Mouse (Mus musculus) forebrain, postnatal 0 days (tissue): ENCODE results near the gene Trmt44. TPM values are rescaled to one million over a fixed set of nuclear protein-coding genes. Genes with fewer than 3 reads are reported as not detected.

Experiments
- ATAC-seq: fragments of 200-750 bp; cut with Nextera tagmentation; 2 replicates; pipeline ENCODE4 v1.8.0; 2017; ENCODE audit warnings: mild to moderate bottlenecking, moderate library complexity
- DNase-seq: peaks from one replicate; pipeline ENCODE4 v3.0.0-alpha.2; 2015
- H3K27ac ChIP-seq: fragments of 300-500 bp; sonication (generic); 2 replicates; pipeline ENCODE4 v1.5.1; 2014; ENCODE audit warnings: low read depth, mild to moderate bottlenecking, antibody characterized with exemption, low read length, moderate library complexity, mixed read lengths
- H3K27me3 ChIP-seq: fragments of 300-500 bp; sonication (generic); 2 replicates; pipeline ENCODE4 v1.6.1; 2014; ENCODE audit warnings: mild to moderate bottlenecking, low read length, mixed read lengths; ENCODE audit not compliant: insufficient read depth
- H3K36me3 ChIP-seq: fragments of 300-500 bp; sonication (generic); 2 replicates; pipeline ENCODE4 v1.6.1; 2014; ENCODE audit warnings: mild to moderate bottlenecking, moderate library complexity; ENCODE audit not compliant: insufficient read depth
- H3K4me1 ChIP-seq: fragments of 300-500 bp; sonication (generic); 2 replicates; pipeline ENCODE4 v1.6.1; 2014; ENCODE audit warnings: antibody characterized with exemption; ENCODE audit not compliant: insufficient read depth
- H3K4me2 ChIP-seq: fragments of 300-500 bp; sonication (generic); 2 replicates; pipeline ENCODE4 v1.6.1; 2014; ENCODE audit warnings: low read depth, mild to moderate bottlenecking, moderate library complexity
- H3K4me3 ChIP-seq: fragments of 300-500 bp; sonication (generic); 2 replicates; pipeline ENCODE4 v1.5.1; 2014; ENCODE audit warnings: low read depth, low read length, mixed read lengths
- H3K9ac ChIP-seq: fragments of 300-500 bp; sonication (generic); 2 replicates; pipeline ENCODE4 v1.6.1; 2014; ENCODE audit warnings: mild to moderate bottlenecking
- H3K9me3 ChIP-seq: fragments of 300-500 bp; sonication (generic); 2 replicates; pipeline ENCODE4 v1.6.1; 2016; ENCODE audit warnings: low read length
- CTCF ChIP-seq: sonication (generic); IDR thresholded peaks from 2 replicates; pipeline ENCODE4 v1.5.1; 2016; ENCODE audit warnings: antibody characterized with exemption, control low read depth, low read depth
- WGBS: fragments of 180-500 bp; shearing (Covaris S2); extraction: QIAGEN DNeasy Blood & Tissue Kit; methylation state at CpG from one replicate; pipeline ENCODE4 v1.1.7; 2014; 5-methylcytosine and 5-hydroxymethylcytosine counted together
- polyA plus RNA-seq: library from polyadenylated mRNA; unstranded; fragments of >200 nt; fragmentation: Nextera tagmentation; extraction: Ambion mirVana; gene quantifications from 2 replicates; pipeline ENCODE4 v1.2.1, GENCODE M21; 2015
- total RNA-seq: library from RNA; depleted of rRNA; stranded (reverse); fragments of >200 nt; gene quantifications from 2 replicates; pipeline ENCODE4 v1.2.3, GENCODE M21; 2014; rRNA removed

Trmt44 gene
- total and polyA plus RNA-seq, 2 experiments from 2014 or later, result 3.5 to 12.3 TPM

GRCm38 (mm10) chr5:35530442-35530841, 44.4 kb downstream of the Trmt44 start:
- ATAC-seq, result peak; percentile 59; the same call in 1 of the 2 replicates
- Histone ChIP-seq H3K4me3 (no peak overlapping the region), H3K36me3 (no peaks in the 10 kb centered on the region), H3K4me2 (no peak overlapping the region), H3K4me1 (no peaks in the 10 kb centered on the region), H3K9ac (no peak overlapping the region), H3K27ac (no peak overlapping the region), H3K9me3 (no peaks in the 10 kb centered on the region), H3K27me3 (peaks cover 6% of the 10 kb centered on the region)
- peak; percentile 51 for DNase-seq
- 19% methylated on average over 4 of the region's 4 CpGs for WGBS
- peak; percentile 73 for TF ChIP-seq CTCF

GRCm38 (mm10) chr5:35525469-35526123, 49.3 kb downstream of the Trmt44 start, which contains the start of gene Cpz:
Cpz (minus strand) TSS chr5:35525698.
- no peaks in the 10 kb centered on the region for H3K36me3 ChIP-seq
- H3K9ac ChIP-seq, result no peak within 1 kb of the TSS; the same call in 1 of the 2 replicates
- H3K27ac ChIP-seq, result no peak within 1 kb of the TSS
- DNase-seq (peak; percentile 54), ATAC-seq (peak; percentile 90)
- no peaks in the 10 kb centered on the region for H3K9me3 ChIP-seq
- H3K27me3 ChIP-seq, result peaks cover 13% of the 10 kb centered on the region
- TF ChIP-seq CTCF, result peak; percentile 50; the same call in 1 of the 2 replicates
- peak within 1 kb of the TSS; percentile 46 for H3K4me2 ChIP-seq
- H3K4me3 ChIP-seq, result peak within 1 kb of the TSS; percentile 11
- WGBS, result 7% methylated on average over 29 of the region's 29 CpGs
- H3K4me1 ChIP-seq, result no peaks in the 10 kb centered on the region

- Histone ChIP-seq H3K36me3 (no peaks in the 10 kb centered on the region), H3K4me1 (no peaks in the 10 kb centered on the region), H3K4me2 (no peak overlapping the region), H3K4me3 (no peak overlapping the region), H3K9me3 (no peaks in the 10 kb centered on the region), H3K27ac (no peak overlapping the region), H3K27me3 (peaks cover 13% of the 10 kb centered on the region), H3K9ac (no peak overlapping the region)
- no peak for DNase-seq
- no peak for ATAC-seq
- TF ChIP-seq CTCF, result no peak
- WGBS, result 81% methylated on average over 2 of the region's 2 CpGs
These were observed 50.5 kb downstream of the Trmt44 start for GRCm38 (mm10) chr5:35524381-35524780.

DNA sequence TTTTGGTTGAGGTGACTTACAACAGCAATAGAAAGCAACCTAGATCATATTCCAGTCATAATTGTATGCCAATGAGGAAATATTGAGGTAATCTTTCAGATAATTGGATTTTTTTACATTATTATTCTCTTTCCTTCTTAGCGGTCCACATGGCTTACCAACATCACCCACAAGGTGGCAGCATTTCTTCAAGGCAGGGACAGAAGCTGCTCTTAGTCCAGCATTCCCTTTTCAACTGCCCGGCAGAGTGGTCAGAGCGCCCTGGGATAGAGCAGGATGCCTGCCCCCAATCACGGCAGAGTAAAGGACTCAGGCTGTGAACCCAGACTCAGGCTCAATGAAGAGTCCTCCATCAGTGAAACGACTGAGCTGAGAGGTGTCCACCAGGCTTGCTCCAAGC, 51.1 kb downstream of the Trmt44 start:
- no peak overlapping the region for H3K27ac ChIP-seq
- no peak overlapping the region for H3K4me3 ChIP-seq
- H3K9ac ChIP-seq, result no peak overlapping the region
- DNase-seq (peak; percentile 76), ATAC-seq (peak; percentile 24; the same call in 1 of the 2 replicates)
- H3K4me1 ChIP-seq, result no peaks in the 10 kb centered on the region
- H3K27me3 ChIP-seq, result peaks cover 13% of the 10 kb centered on the region
- TF ChIP-seq CTCF, result peak; percentile 90
- H3K36me3 ChIP-seq, result no peaks in the 10 kb centered on the region
- no peak overlapping the region for H3K4me2 ChIP-seq
- H3K9me3 ChIP-seq, result no peaks in the 10 kb centered on the region
- WGBS, result under 1% methylated on average over 5 of the region's 5 CpGs

GRCm38 (mm10) chr5:35516781-35517180, 58.1 kb downstream of the Trmt44 start:
- ATAC-seq (no peak), DNase-seq (no peak)
- no peak overlapping the region for H3K4me3 ChIP-seq
- H3K27ac ChIP-seq, result no peak overlapping the region
- no peak overlapping the region for H3K4me2 ChIP-seq
- H3K9me3 ChIP-seq, result no peaks in the 10 kb centered on the region
- H3K36me3 ChIP-seq, result no peaks in the 10 kb centered on the region
- no peak for TF ChIP-seq CTCF
- H3K27me3 ChIP-seq, result no peaks in the 10 kb centered on the region
- 82% methylated on average over 11 of the region's 11 CpGs for WGBS
- H3K9ac ChIP-seq, result no peak overlapping the region
- H3K4me1 ChIP-seq, result no peaks in the 10 kb centered on the region

GRCm38 (mm10) chr5:35510589-35510988, 64.3 kb downstream of the Trmt44 start:
- ATAC-seq, result peak; percentile 62; the same call in 1 of the 2 replicates
- DNase-seq, result peak; percentile 86
- Histone ChIP-seq H3K27me3 (no peaks in the 10 kb centered on the region), H3K4me3 (no peak overlapping the region), H3K36me3 (no peaks in the 10 kb centered on the region), H3K9ac (no peak overlapping the region), H3K4me1 (no peaks in the 10 kb centered on the region), H3K4me2 (no peak overlapping the region), H3K27ac (no peak overlapping the region), H3K9me3 (no peaks in the 10 kb centered on the region)
- WGBS, result 19% methylated on average over 5 of the region's 5 CpGs
- TF ChIP-seq CTCF, result peak; percentile 98

Other genes starting within 250 kb of the Trmt44 start
- 1.1 TPM in 1 of 2 replicates, not detected in the other for gene Hmx1, start 186.0 kb downstream of the Trmt44 start, total RNA-seq
- gene Hmx1, start 186.0 kb downstream of the Trmt44 start, polyA plus RNA-seq, result not detected in 2 replicates
- gene Cpz, start 49.4 kb downstream of the Trmt44 start, total RNA-seq, result 3.5 and 14.3 TPM in 2 replicates
- 1.8 and 2.2 TPM in 2 replicates for gene Cpz, start 49.4 kb downstream of the Trmt44 start, polyA plus RNA-seq
- 18.3 and 32.1 TPM in 2 replicates for gene Acox3, start 8.0 kb upstream of the Trmt44 start, total RNA-seq
- 12.5 and 13.4 TPM in 2 replicates for gene Acox3, start 8.0 kb upstream of the Trmt44 start, polyA plus RNA-seq
- gene Htra3, start 104.7 kb upstream of the Trmt44 start, total RNA-seq, result 11.1 and 13.2 TPM in 2 replicates
- 16.4 and 16.9 TPM in 2 replicates for gene Htra3, start 104.7 kb upstream of the Trmt44 start, polyA plus RNA-seq
- gene Sh3tc1, start 164.9 kb upstream of the Trmt44 start, total RNA-seq, result 1.8 and 2.8 TPM in 2 replicates
- 0.99 and 1.2 TPM in 2 replicates for gene Sh3tc1, start 164.9 kb upstream of the Trmt44 start, polyA plus RNA-seq
- 20.6 and 21.8 TPM in 2 replicates for gene Ablim2, start 182.8 kb upstream of the Trmt44 start, total RNA-seq
- 13.2 and 18.2 TPM in 2 replicates for gene Ablim2, start 182.8 kb upstream of the Trmt44 start, polyA plus RNA-seq